Mouse (Mus musculus) kidney, embryonic 16.5 days (tissue): Measurements from ENCODE around the gene Olfr186. TPM values are rescaled to one million over a fixed set of nuclear protein-coding genes. Genes with fewer than 3 reads are reported as not detected.
"Not testable (repeated sequence)": the region's sequence is repeated elsewhere in the genome, so short reads cannot be mapped to it uniquely, and the experiment has no call there.

Source experiments
- ATAC-seq: fragments of 200-750 bp; cut with Nextera tagmentation; 2 replicates; pipeline ENCODE4 v1.8.0; 2017; ENCODE audit warnings: moderate TSS enrichment; ENCODE audit not compliant: low FRiP score, low TSS enrichment
- H3K27ac ChIP-seq: fragments of 300-500 bp; sonication (generic); 2 replicates; pipeline ENCODE4 v1.5.1; 2014; ENCODE audit warnings: low read length
- H3K27me3 ChIP-seq: fragments of 300-500 bp; sonication (generic); 2 replicates; pipeline ENCODE4 v1.6.1; 2014; ENCODE audit warnings: low read length, control low read depth, mixed read lengths; ENCODE audit not compliant: insufficient read depth
- H3K36me3 ChIP-seq: fragments of 300-500 bp; sonication (generic); 2 replicates; pipeline ENCODE4 v1.6.1; 2014; ENCODE audit warnings: low read length, control low read depth, mixed read lengths; ENCODE audit not compliant: insufficient read depth
- H3K4me1 ChIP-seq: fragments of 300-500 bp; sonication (generic); 2 replicates; pipeline ENCODE4 v1.6.1; 2014; ENCODE audit warnings: low read length, control low read depth, mixed read lengths; ENCODE audit not compliant: insufficient read depth
- H3K4me2 ChIP-seq: fragments of 300-500 bp; sonication (generic); replicated peaks from 2 replicates; pipeline ENCODE4 v1.6.1; 2014; ENCODE audit warnings: low read depth, low read length
- H3K4me3 ChIP-seq: fragments of 300-500 bp; sonication (generic); 2 replicates; pipeline ENCODE4 v1.5.1; 2014; ENCODE audit warnings: mild to moderate bottlenecking, low read length
- H3K9ac ChIP-seq: fragments of 300-500 bp; sonication (generic); replicated peaks from 2 replicates; pipeline ENCODE4 v1.6.1; 2014; ENCODE audit warnings: low read length
- H3K9me3 ChIP-seq: fragments of 300-500 bp; sonication (generic); 2 replicates; pipeline ENCODE4 v1.6.1; 2016; ENCODE audit warnings: low read length, control low read depth
- WGBS: fragments of 180-500 bp; shearing (Covaris S2); extraction: QIAGEN DNeasy Blood & Tissue Kit; methylation state at CpG from one replicate; pipeline ENCODE4 v1.1.7; 2014; 5-methylcytosine and 5-hydroxymethylcytosine counted together
- polyA plus RNA-seq: library from polyadenylated mRNA; unstranded; fragments of >200 nt; fragmentation: Nextera tagmentation; extraction: Ambion mirVana; gene quantifications from 2 replicates; pipeline ENCODE4 v1.2.1, GENCODE M21; 2015

The Olfr186 gene
- polyA plus RNA-seq, result not detected in 2 replicates

DNA sequence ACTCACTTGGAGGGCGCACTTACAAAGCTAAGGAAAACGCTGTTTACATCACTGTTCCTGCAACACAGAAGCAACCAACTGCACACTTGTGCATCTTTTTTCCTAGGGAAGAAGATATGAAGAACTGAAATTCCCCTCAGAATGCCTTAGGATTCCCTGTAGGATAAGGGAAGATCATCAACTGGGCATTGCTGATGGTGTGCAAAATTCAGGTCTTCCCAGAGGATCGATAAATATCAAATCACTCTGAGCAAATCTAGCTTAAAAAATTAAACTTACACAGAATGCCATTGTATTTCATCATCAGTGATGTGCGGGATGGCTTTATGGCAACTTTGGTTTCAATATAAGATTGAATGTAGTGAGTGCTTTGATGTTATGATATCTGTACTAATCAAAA lies at the start of gene Olfr186:
Gene Olfr186 (minus strand): TSS at position 101 of the 400 bp plus-strand sequence.
- H3K4me2 ChIP-seq, result no peak within 1 kb of the TSS
- ATAC-seq, result no peak
- no peak within 1 kb of the TSS for H3K9ac ChIP-seq
- no peaks in the 10 kb centered on the region for H3K36me3 ChIP-seq
- H3K4me1 ChIP-seq, result no peaks in the 10 kb centered on the region
- H3K27ac ChIP-seq, result no peak within 1 kb of the TSS
- H3K4me3 ChIP-seq, result no peak within 1 kb of the TSS
- no peaks in the 10 kb centered on the region for H3K9me3 ChIP-seq
- 91% methylated on average over 4 of the region's 4 CpGs for WGBS
- no peaks in the 10 kb centered on the region for H3K27me3 ChIP-seq

DNA sequence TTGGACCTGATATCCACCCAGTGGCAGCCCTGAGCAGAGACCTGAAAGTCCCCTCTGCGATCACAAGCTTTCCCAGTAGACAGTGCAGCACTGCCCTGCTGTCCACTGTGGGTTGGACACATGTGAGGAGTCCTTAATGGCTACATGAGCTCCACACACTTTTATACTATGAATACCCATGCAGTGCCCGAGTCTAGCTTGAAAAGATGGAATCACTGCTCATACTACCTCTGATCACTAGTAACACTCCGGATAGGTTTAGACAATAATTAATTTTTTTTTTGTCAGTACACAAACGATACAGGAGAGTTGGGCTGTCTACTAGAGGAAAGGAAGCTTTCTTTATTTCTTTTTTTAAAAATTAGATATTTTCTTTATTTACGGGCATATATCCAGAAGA lies 47.8 kb upstream of the Olfr186 start, which contains the start of gene Olfr190:
Gene Olfr190 (minus strand): TSS at position 101 of the 400 bp plus-strand sequence.
- no peak within 1 kb of the TSS for H3K4me3 ChIP-seq
- ATAC-seq, result no peak
- no peak within 1 kb of the TSS for H3K27ac ChIP-seq
- H3K9ac ChIP-seq, result no peak within 1 kb of the TSS
- WGBS, result 86% methylated on average over 5 of the region's 5 CpGs
- no peaks in the 10 kb centered on the region for H3K4me1 ChIP-seq
- no peaks in the 10 kb centered on the region for H3K9me3 ChIP-seq
- no peaks in the 10 kb centered on the region for H3K27me3 ChIP-seq
- H3K4me2 ChIP-seq, result no peak within 1 kb of the TSS
- H3K36me3 ChIP-seq, result no peaks in the 10 kb centered on the region

DNA sequence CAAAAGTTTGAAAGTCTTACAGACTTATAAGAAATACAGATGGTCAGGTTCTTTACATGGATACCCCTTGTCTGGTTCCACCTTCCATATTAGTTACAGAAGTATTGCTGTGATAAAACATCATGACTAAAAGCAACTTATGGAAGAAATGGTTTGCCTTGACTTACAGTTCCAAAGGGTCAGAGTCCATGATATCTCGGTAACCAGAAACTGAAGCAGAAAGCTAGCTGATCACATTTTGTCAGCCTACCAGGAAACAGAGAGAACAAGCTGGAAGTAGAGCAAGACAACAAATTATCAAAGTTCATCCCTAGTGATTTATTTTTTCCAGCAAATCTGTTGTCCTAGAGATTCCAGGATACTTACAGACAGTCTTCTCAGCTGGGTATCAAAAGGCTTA lies 43.4 kb upstream of the Olfr186 start:
- no peak for ATAC-seq
- no peak overlapping the region for H3K9ac ChIP-seq
- no peaks in the 10 kb centered on the region for H3K36me3 ChIP-seq
- H3K4me3 ChIP-seq, result no peak overlapping the region
- H3K4me2 ChIP-seq, result no peak overlapping the region
- no peaks in the 10 kb centered on the region for H3K27me3 ChIP-seq
- no peaks in the 10 kb centered on the region for H3K9me3 ChIP-seq
- 87% methylated on average over 1 of the region's 1 CpGs for WGBS
- no peak overlapping the region for H3K27ac ChIP-seq
- no peaks in the 10 kb centered on the region for H3K4me1 ChIP-seq

DNA sequence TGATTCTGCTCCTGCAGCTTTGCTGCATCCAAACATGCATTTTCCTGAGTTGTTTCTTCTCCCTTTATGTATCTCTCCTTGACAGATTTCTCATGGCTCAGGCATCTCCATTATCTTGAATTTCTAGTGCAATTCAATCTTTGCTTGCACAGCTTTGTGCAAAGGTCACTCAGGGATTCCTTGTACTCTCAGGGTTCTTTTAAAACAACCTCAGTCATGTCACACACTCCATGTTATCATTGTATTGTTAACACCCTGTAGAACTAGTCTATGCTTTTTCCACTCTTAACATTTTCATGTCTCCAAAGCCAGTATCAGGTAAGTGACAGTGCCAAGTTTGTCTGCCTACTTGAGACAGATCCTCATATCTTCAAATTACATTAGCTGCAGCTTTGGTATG lies 41.7 kb upstream of the Olfr186 start:
- Histone ChIP-seq H3K9me3 (no peaks in the 10 kb centered on the region), H3K27ac (no peak overlapping the region), H3K4me2 (no peak overlapping the region), H3K4me3 (no peak overlapping the region), H3K36me3 (no peaks in the 10 kb centered on the region), H3K4me1 (no peaks in the 10 kb centered on the region), H3K27me3 (no peaks in the 10 kb centered on the region), H3K9ac (no peak overlapping the region)
- ATAC-seq, result no peak

- H3K27me3 ChIP-seq, result not testable (repeated sequence)
These were observed 32.3 kb upstream of the Olfr186 start for GRCm38 (mm10) chr16:59062411-59062810.

GRCm38 (mm10) chr16:59049286-59049685 lies 19.2 kb upstream of the Olfr186 start:
- not testable (repeated sequence) for H3K4me1 ChIP-seq, H3K4me2 ChIP-seq, H3K9me3 ChIP-seq, ATAC-seq, H3K36me3 ChIP-seq, H3K4me3 ChIP-seq, H3K27ac ChIP-seq, H3K9ac ChIP-seq, H3K27me3 ChIP-seq
- WGBS, result 84% methylated on average over 2 of the region's 2 CpGs

More at GRCm38 (mm10) chr16:59062411-59062810, 32.3 kb upstream of the Olfr186 start:
- not testable (repeated sequence) for H3K4me2 ChIP-seq, H3K4me1 ChIP-seq, ATAC-seq, H3K9ac ChIP-seq, H3K9me3 ChIP-seq, H3K4me3 ChIP-seq, H3K27ac ChIP-seq, H3K36me3 ChIP-seq
- 70% methylated on average over 3 of the region's 3 CpGs for WGBS

- no peaks in the 10 kb centered on the region for H3K4me1 ChIP-seq
- no peak overlapping the region for H3K4me2 ChIP-seq
- H3K4me3 ChIP-seq, result no peak overlapping the region
- ATAC-seq, result no peak
- no peaks in the 10 kb centered on the region for H3K36me3 ChIP-seq
- no peak overlapping the region for H3K9ac ChIP-seq
- no peaks in the 10 kb centered on the region for H3K9me3 ChIP-seq
- WGBS, result 72% methylated on average over 1 of the region's 1 CpGs
- no peaks in the 10 kb centered on the region for H3K27me3 ChIP-seq
- H3K27ac ChIP-seq, result no peak overlapping the region
These were observed 18.8 kb upstream of the Olfr186 start for GRCm38 (mm10) chr16:59048860-59049259.

GRCm38 (mm10) chr16:59047579-59047978 lies 17.5 kb upstream of the Olfr186 start:
- Histone ChIP-seq H3K27ac (no peak overlapping the region), H3K9me3 (no peaks in the 10 kb centered on the region), H3K9ac (no peak overlapping the region), H3K4me1 (no peaks in the 10 kb centered on the region), H3K4me2 (no peak overlapping the region), H3K4me3 (no peak overlapping the region), H3K27me3 (no peaks in the 10 kb centered on the region), H3K36me3 (no peaks in the 10 kb centered on the region)
- WGBS, result 67% methylated on average over 4 of the region's 4 CpGs
- ATAC-seq, result no peak

DNA sequence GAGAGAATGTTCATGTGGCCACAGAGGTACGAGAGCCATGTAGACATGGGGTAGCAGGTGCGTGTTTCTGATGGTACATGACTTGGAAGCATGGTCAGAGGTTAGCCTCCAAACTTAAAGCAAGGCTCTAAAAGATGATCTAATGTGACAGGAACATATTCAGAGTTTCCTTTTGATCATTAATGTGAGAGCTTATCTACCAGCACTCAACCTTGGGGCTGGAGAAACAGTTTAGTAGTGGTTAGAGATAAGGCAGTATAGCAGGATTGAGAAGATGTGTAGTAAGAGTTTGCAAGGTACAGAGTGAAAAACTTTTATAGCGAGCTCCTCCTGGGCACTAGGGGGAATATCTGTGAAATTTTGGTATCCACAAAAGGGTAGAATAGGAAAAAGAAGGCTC lies 15.7 kb upstream of the Olfr186 start:
- Histone ChIP-seq H3K4me3 (no peak overlapping the region), H3K36me3 (no peaks in the 10 kb centered on the region), H3K4me1 (no peaks in the 10 kb centered on the region), H3K9me3 (no peaks in the 10 kb centered on the region), H3K4me2 (no peak overlapping the region), H3K27ac (no peak overlapping the region), H3K27me3 (no peaks in the 10 kb centered on the region), H3K9ac (no peak overlapping the region)
- WGBS, result 83% methylated on average over 3 of the region's 3 CpGs
- no peak for ATAC-seq

GRCm38 (mm10) chr16:59039710-59040109 lies 9.6 kb upstream of the Olfr186 start, which contains the start of gene Olfr187:
Olfr187 (minus strand) TSS chr16:59039767.
- H3K27ac ChIP-seq, result no peak within 1 kb of the TSS
- no peak within 1 kb of the TSS for H3K4me3 ChIP-seq
- no peak for ATAC-seq
- H3K4me2 ChIP-seq, result no peak within 1 kb of the TSS
- WGBS, result 78% methylated on average over 7 of the region's 7 CpGs
- no peak within 1 kb of the TSS for H3K9ac ChIP-seq
- no peaks in the 10 kb centered on the region for H3K27me3 ChIP-seq
- H3K36me3 ChIP-seq, result no peaks in the 10 kb centered on the region
- no peaks in the 10 kb centered on the region for H3K4me1 ChIP-seq
- no peaks in the 10 kb centered on the region for H3K9me3 ChIP-seq
